Mouse (Mus musculus) embryonic facial prominence, embryonic 10.5 days (tissue): ENCODE data around the gene Pcif1. TPM values are rescaled to one million over a fixed set of nuclear protein-coding genes. Genes with fewer than 3 reads are reported as not detected.

Experiments
- DNase-seq: peaks from one replicate; pipeline ENCODE4 v3.0.0-alpha.2; 2017; ENCODE audit warnings: low spot score
- H3K27ac ChIP-seq: fragments of 300-500 bp; sonication (generic); replicated peaks from 2 replicates; pipeline ENCODE4 v1.5.1; 2016; ENCODE audit warnings: mild to moderate bottlenecking
- H3K27me3 ChIP-seq: fragments of 300-500 bp; sonication (generic); replicated peaks from 2 replicates; pipeline ENCODE4 v1.6.1; 2016; ENCODE audit warnings: low read depth, mild to moderate bottlenecking; ENCODE audit not compliant: poor library complexity, severe bottlenecking
- H3K36me3 ChIP-seq: fragments of 300-500 bp; sonication (generic); replicated peaks from 2 replicates; pipeline ENCODE4 v1.6.1; 2016; ENCODE audit warnings: mild to moderate bottlenecking, moderate library complexity
- H3K4me1 ChIP-seq: fragments of 300-500 bp; sonication (generic); 2 replicates; pipeline ENCODE4 v1.6.1; 2016
- H3K4me3 ChIP-seq: fragments of 300-500 bp; sonication (generic); 2 replicates; pipeline ENCODE4 v1.5.1; 2016; ENCODE audit warnings: mild to moderate bottlenecking, moderate library complexity
- H3K9me3 ChIP-seq: fragments of 300-500 bp; sonication (generic); 2 replicates; pipeline ENCODE4 v1.6.1; 2016; ENCODE audit warnings: mild to moderate bottlenecking
- WGBS: fragments of 180-500 bp; shearing (Covaris S2); methylation state at CpG from one replicate; pipeline ENCODE4 v1.1.7; 2016; 5-methylcytosine and 5-hydroxymethylcytosine counted together
- polyA plus RNA-seq: library from polyadenylated mRNA; unstranded; fragments of >200 nt; fragmentation: Nextera tagmentation; extraction: Ambion mirVana; gene quantifications from 2 replicates; pipeline ENCODE4 v1.2.1, GENCODE M21; 2016

The Pcif1 gene
- polyA plus RNA-seq, 1 experiment from 2014 or later: 77.2 TPM

DNA sequence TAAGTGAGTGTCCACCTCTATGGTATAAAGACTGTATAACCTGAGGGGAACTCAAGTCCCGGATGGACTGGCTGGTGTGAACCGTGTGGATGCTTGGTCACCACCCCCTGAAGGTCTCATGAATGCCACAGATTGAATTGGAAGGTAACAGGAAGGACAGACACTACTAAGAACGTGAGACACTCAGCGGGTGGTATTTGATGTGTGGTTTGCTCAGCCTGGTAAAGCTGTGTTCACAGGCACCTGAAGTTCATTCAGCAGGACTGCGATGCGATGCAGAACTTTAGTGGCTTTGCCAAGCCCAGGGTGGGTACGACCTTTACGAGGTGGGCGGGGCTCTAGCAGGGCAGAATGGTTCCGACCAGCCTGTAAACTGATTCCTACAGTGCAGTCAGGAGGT lies 38.3 kb downstream of the Pcif1 start:
- Histone ChIP-seq H3K27me3 (no peaks in the 10 kb centered on the region), H3K4me1 (peaks cover 22% of the 10 kb centered on the region), H3K9me3 (no peaks in the 10 kb centered on the region), H3K4me3 (no peak overlapping the region), H3K36me3 (peaks cover 39% of the 10 kb centered on the region), H3K27ac (no peak overlapping the region)
- WGBS: 71% methylated on average over 10 of the region's 10 CpGs
- DNase-seq: no peak

DNA sequence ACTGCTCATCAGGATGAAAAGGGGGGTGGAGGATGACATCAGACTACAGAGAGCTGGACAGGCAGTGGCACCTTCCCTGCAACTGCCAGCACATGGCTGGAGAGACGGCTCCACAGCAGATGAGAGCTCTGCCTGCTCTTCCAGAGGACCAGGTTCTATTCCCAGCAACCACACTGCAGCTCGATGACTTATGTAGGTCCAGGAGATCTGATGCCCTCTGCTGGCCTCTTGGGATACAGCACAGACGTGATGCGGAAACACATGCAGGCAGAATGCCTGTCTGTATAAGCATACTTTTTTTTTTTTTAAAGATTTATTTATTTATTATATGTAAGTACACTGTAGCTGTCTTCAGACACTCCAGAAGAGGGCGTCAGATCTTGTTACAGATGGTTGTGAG lies 39.2 kb downstream of the Pcif1 start:
- 52% methylated on average over 5 of the region's 5 CpGs for whole genome bisulfite sequencing
- Histone ChIP-seq H3K9me3 (no peaks in the 10 kb centered on the region), H3K4me1 (peaks cover 22% of the 10 kb centered on the region), H3K27me3 (no peaks in the 10 kb centered on the region), H3K27ac (no peak overlapping the region), H3K36me3 (peaks cover 39% of the 10 kb centered on the region), H3K4me3 (no peak overlapping the region)
- DNase-seq: peak; percentile 56

DNA sequence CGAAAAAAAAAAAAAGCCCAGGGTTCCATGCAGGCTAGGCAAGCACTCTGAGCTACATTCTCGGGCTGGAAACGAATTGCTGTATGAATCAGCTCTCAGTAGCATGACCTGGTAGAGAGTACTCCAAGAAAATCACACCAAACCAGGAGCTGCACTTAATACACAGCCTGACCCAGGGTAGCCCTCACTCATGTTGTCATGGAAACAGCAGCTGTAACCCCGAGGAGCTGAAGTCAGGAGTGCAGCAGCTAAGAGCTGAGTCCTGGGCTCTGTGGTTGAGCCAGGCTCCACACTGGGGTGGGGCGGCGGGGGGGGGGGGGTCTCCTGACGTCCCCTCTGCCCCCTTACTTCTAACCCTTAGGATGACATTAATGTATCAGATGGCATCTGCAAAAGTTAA lies 42.9 kb downstream of the Pcif1 start:
- 63% methylated on average over 7 of the region's 7 CpGs for WGBS

DNA sequence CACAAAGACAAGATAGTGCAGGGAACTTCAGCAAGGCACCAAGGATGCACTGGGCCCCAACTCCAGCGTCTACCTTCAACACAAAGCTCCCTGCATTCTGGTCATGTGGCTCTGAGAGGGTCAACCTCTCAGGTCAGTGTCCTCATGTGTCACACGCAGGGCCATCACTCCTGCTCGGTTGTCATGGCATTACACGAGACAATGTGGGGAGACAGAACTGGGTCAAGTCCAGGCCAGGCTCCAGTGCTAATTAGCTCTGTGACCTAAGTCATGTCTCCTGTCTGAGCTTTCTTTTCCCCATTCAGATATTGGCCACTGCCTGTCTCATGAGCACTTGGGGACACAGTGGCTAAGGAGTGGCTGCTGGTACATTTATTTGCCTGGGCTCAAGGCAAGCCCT lies 44.2 kb downstream of the Pcif1 start:
- Histone ChIP-seq H3K36me3 (peaks cover 22% of the 10 kb centered on the region), H3K4me3 (no peak overlapping the region), H3K9me3 (no peaks in the 10 kb centered on the region), H3K4me1 (peaks cover 20% of the 10 kb centered on the region), H3K27me3 (no peaks in the 10 kb centered on the region), H3K27ac (no peak overlapping the region)
- 57% methylated on average over 4 of the region's 4 CpGs for WGBS
- no peak for DNase-seq

More for the DNA sequence above, 42.9 kb downstream of the Pcif1 start:
- no peaks in the 10 kb centered on the region for H3K9me3 ChIP-seq
- no peaks in the 10 kb centered on the region for H3K27me3 ChIP-seq
- peaks cover 27% of the 10 kb centered on the region for H3K4me1 ChIP-seq
- DNase-seq: no peak
- H3K4me3 ChIP-seq: no peak overlapping the region
- peaks cover 25% of the 10 kb centered on the region for H3K36me3 ChIP-seq
- H3K27ac ChIP-seq: no peak overlapping the region

DNA sequence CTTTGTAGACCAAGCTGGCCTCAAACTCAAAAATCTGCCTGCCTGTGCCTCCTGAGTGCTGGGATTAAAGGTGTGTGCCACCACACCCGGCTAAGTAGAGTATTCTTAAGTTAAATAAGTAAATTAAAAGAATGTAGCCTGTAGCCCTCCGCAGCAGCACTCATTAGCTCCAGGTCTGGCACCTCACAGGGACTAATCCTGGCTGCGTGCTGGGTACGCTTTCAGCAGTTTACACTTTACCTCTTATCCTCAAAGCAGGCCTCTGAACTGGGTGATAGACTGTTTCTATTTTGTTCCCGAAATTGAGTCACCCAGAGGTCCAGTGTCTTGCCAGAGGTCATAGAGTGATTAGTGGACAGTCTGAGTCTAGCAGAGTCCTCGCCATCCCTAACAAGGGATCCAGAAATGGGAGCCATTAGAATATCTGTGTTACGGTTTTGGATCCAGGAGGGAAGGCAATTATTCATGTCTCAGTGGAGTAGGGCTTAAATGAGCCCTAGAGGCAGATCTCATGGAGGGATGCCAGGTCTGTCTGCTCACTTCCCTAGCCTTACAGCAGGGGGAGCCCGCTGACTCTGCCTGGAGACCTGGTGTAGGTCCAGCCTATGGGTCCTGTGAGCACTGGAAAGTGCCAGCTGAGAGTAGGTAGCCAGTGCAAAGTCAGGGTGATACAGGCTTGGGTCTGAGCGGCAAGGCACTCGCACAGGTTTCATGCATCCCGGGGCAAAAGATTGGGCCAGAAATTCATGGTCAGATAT lies 45.2 kb downstream of the Pcif1 start:
- Histone ChIP-seq H3K27ac (no peak overlapping the region), H3K4me3 (no peak overlapping the region), H3K36me3 (peaks cover 16% of the 10 kb centered on the region), H3K27me3 (no peaks in the 10 kb centered on the region; the same call in 1 of the 2 replicates), H3K4me1 (peaks cover 20% of the 10 kb centered on the region), H3K9me3 (no peaks in the 10 kb centered on the region)
- DNase-seq: peak; percentile 77
- 37% methylated on average over 11 of the region's 11 CpGs for WGBS

GRCm38 (mm10) chr2:164930706-164931581 lies 51.8 kb downstream of the Pcif1 start:
- no peak for DNase-seq
- Histone ChIP-seq H3K27ac (no peak overlapping the region), H3K36me3 (no peaks in the 10 kb centered on the region), H3K27me3 (peaks cover 32% of the 10 kb centered on the region), H3K4me3 (no peak overlapping the region), H3K4me1 (peaks cover 28% of the 10 kb centered on the region), H3K9me3 (no peaks in the 10 kb centered on the region)
- WGBS: 56% methylated on average over 11 of the region's 11 CpGs

GRCm38 (mm10) chr2:164933534-164933933 lies 54.4 kb downstream of the Pcif1 start:
- Histone ChIP-seq H3K4me1 (peaks cover 36% of the 10 kb centered on the region), H3K27ac (no peak overlapping the region), H3K4me3 (no peak overlapping the region), H3K9me3 (no peaks in the 10 kb centered on the region), H3K27me3 (peaks cover 58% of the 10 kb centered on the region), H3K36me3 (no peaks in the 10 kb centered on the region)
- no peak for DNase-seq
- 48% methylated on average over 10 of the region's 10 CpGs for WGBS

DNA sequence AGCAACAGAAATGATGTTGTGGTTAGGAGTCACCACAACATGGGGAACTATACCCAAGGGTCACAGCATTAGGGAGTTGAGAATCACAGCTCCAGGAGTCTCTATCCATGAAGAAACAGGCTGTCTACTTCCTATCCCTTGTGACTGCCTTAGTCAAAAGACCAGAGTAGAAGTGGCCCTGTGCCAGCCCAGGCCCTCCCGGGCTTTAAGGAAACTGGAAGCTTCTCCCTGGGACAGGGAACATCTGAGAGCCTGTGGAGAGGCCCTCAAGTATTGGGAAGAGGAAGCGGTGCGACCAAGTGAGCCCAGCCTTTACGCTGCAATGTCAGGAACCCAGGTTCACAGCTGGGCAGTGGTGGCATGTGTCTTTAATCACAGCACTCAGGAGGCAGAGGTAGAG lies 56.9 kb downstream of the Pcif1 start:
- WGBS: 84% methylated on average over 4 of the region's 4 CpGs
- no peaks in the 10 kb centered on the region for H3K9me3 ChIP-seq
- H3K4me1 ChIP-seq: peaks cover 52% of the 10 kb centered on the region
- H3K4me3 ChIP-seq: no peak overlapping the region
- no peak for DNase-seq
- H3K27me3 ChIP-seq: peaks cover 83% of the 10 kb centered on the region
- no peak overlapping the region for H3K27ac ChIP-seq
- H3K36me3 ChIP-seq: no peaks in the 10 kb centered on the region

DNA sequence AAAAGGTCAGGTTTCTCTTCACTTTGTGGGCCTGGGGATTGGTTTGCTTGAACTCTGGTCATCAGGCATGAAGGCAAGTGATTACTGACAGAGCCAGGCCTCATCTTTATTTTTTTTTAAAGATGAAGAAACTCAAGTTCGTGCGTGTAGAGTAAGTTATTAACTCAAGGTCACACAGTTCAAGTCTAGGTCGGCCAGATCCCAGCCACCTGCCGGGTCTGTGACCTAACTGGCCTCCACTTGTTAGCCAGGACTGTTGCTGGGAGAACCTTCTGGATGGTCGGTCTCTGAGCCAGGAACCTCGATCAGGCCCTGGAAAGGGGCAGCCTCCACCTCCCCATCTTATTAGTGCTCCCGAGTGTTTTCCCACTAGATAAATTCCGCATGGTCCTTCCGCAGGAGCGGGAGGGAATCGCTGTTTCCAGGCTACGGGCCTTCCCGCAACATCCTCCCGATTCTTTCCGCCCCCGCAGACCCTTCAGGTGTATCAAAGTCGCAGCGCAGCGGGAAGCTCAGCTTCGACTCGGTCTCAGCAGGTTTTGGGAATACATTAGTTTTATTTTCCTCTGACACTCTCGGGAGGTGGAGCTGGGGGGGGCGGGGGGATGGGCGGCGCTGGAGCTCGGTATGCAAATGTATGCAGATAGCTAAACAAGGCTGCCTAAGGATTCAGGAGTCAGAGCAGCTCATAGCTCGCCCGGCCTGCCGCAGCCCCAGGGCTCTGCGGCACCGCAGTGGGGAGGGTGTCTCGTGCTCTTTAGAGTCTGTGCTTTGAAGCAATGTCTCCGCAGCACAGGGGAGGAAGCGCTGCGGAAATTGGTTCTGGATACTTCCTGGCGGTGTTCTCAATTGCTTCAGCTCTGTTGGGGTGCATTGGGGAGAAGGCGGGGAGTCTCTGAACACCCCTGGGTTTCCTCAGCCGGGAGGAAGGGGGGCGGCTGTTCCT lies 59.3 kb downstream of the Pcif1 start:
- no peaks in the 10 kb centered on the region for H3K9me3 ChIP-seq
- WGBS: 3% methylated on average over 39 of the region's 39 CpGs
- DNase-seq: peak; percentile 69
- 0 out of 2 replicates have a peak overlapping the region, but pooled peaks have one; percentile 19 for H3K27ac ChIP-seq
- H3K4me3 ChIP-seq: peak overlapping the region; percentile 54
- H3K27me3 ChIP-seq: peaks cover 83% of the 10 kb centered on the region
- H3K4me1 ChIP-seq: peaks cover 63% of the 10 kb centered on the region
- H3K36me3 ChIP-seq: no peaks in the 10 kb centered on the region

- H3K27me3 ChIP-seq: peaks cover 83% of the 10 kb centered on the region
- under 1% methylated on average over 11 of the region's 11 CpGs for WGBS
Measured at GRCm38 (mm10) chr2:164939106-164939505, 60.0 kb downstream of the Pcif1 start.

DNA sequence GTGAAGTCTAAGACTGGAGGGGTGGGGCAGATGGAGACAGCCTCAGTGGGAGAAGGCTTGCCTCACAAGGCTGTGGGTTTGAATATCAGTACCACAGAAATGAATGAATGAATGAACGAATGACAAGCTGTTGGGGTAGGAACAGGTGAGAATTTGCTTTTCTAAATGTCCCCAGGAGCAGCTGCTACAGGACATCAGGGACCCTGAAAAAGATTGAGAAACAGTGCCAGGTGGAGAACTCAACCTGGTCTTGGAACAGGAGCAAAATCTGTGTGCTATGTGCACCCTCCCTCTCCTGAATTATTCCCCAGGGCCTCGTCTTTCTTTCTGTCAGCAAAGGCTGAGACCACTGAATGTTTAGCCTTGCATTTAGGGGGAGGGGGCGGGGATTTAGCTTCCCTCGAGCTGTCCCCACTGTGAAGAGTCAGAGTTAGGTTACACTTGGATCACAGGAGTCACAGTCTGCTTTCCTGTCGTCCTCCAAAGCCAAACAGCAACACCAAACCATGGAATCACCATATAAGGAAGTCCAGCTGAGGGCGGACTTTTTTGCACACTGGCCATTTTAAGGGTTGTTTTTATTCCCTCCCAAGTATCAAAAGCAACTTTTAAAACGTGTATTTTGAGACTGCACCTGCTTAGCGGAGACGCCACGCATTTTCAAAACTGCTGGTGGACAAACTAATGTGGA lies 61.2 kb downstream of the Pcif1 start, which contains the start of gene Mmp9:
Mmp9 (plus strand) TSS at position 641 of the 691 bp plus-strand sequence.
- H3K4me1 ChIP-seq: peaks cover 54% of the 10 kb centered on the region
- peak; percentile 34 for DNase-seq
- 18% methylated on average over 10 of the region's 10 CpGs for WGBS
- H3K36me3 ChIP-seq: no peaks in the 10 kb centered on the region
- peaks cover 76% of the 10 kb centered on the region for H3K27me3 ChIP-seq
- H3K27ac ChIP-seq: no peak within 1 kb of the TSS; the same call in 1 of the 2 replicates
- no peak within 1 kb of the TSS for H3K4me3 ChIP-seq
- H3K9me3 ChIP-seq: no peaks in the 10 kb centered on the region

More at GRCm38 (mm10) chr2:164939106-164939505, 60.0 kb downstream of the Pcif1 start:
- no peaks in the 10 kb centered on the region for H3K36me3 ChIP-seq
- H3K27ac ChIP-seq: no peak overlapping the region
- no peak for DNase-seq
- no peaks in the 10 kb centered on the region for H3K9me3 ChIP-seq
- peaks cover 63% of the 10 kb centered on the region for H3K4me1 ChIP-seq
- peak overlapping the region; percentile 54 for H3K4me3 ChIP-seq
